Mouse (Mus musculus): ENCODE data around the gene Gas2l2.

Gas2l2 gene

GRCm38 (mm10) chr11:83394802-83395439, 34.3 kb downstream of the Gas2l2 start:
- no peak for DNase-seq (ENCODE audit: low spot score)

- DNase-seq (ENCODE audit: low spot score) = no peak
These were observed 36.2 kb downstream of the Gas2l2 start for GRCm38 (mm10) chr11:83393062-83393461.

GRCm38 (mm10) chr11:83383532-83383887, 45.7 kb downstream of the Gas2l2 start:
- DNase-seq (ENCODE audit: low spot score) = no peak

GRCm38 (mm10) chr11:83382876-83383531, 46.3 kb downstream of the Gas2l2 start:
- DNase-seq (ENCODE audit: low spot score) = no peak

- DNase-seq (ENCODE audit: low spot score) = no peak
These were observed 49.4 kb downstream of the Gas2l2 start for GRCm38 (mm10) chr11:83379745-83380341.

All from spleen, adult 12 weeks (tissue).